Mouse (Mus musculus) E14TG2a.4 (cell line): ENCODE measurements around the gene Dusp18.

Experiments used
- H3K27me3 ChIP-seq: 2 replicates; pipeline ENCODE4 v1.6.1; 2014; ENCODE audit warnings: low read length, control low read depth; ENCODE audit not compliant: insufficient read depth
- H3K36me3 ChIP-seq: 2 replicates; pipeline ENCODE4 v1.6.1; 2014; ENCODE audit warnings: low read length, control low read depth; ENCODE audit not compliant: insufficient read depth
- H3K4me1 ChIP-seq: replicated peaks from 2 replicates; pipeline ENCODE4 v1.6.1; 2014; ENCODE audit warnings: low read depth, low read length, control low read depth
- H3K4me3 ChIP-seq: replicated peaks from 2 replicates; pipeline ENCODE4 v1.5.1; 2014; ENCODE audit warnings: mild to moderate bottlenecking, low read length
- H3K9me3 ChIP-seq: 2 replicates; pipeline ENCODE4 v1.6.1; 2014; ENCODE audit warnings: low read length, control low read depth
- CTCF ChIP-seq: conservative IDR thresholded peaks from 2 replicates; pipeline ENCODE4 v1.5.1; 2014; ENCODE audit warnings: low read length
- NANOG ChIP-seq: IDR thresholded peaks from 2 replicates; pipeline ENCODE4 v1.6.1; 2014; ENCODE audit warnings: borderline replicate concordance, low read length, mixed read lengths
- POU5F1 ChIP-seq: IDR thresholded peaks from 2 replicates; pipeline ENCODE4 v1.6.1; 2014; ENCODE audit warnings: low read length, borderline replicate concordance

Gene Dusp18

DNA sequence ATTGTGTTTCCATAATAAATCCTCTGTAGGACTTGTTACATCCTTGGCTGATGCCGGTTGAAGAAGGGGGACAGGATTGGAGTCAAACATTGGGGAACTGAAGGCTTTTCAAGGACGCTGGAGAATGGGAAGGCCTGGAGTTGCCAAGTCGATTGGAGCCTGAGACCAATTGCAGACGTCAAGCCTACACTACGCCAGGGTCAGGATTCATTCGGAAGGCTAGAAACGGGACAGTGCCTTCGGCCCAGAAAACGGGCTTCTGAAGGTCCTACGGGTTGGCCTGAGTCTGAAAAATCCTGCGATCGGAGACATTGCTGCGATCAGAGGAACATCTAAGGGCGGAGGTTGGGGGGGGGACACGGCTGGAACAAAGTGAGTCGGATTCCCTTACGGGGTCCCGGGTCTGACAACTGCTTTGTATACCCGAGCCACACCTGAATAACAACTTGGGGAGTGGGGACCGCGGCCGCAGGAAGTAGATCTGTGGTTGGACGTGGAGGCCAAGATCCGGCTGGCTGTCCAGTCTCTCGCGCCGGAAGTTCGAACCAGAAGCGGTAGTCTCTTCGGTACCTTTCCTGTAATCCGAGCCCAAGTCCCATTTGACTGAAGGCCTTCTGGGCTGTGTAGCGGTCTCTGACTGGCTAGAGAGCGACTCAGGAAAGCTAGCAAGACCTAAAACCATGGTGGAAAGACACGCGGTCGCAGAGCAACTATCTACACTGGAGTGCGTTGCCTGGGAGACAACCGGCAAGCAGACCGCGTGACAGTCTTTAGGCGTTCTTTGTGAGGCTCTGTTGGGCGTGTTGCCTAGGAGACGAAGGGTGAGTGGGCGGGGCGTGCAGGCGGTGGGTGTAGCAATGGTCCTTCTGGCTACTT, at the start of gene Dusp18, which contains the start of gene 4921536K21Rik:
Dusp18 (plus strand) TSS at position 835 of the 876 bp plus-strand sequence.
4921536K21Rik (minus strand) TSS at position 693 of the 876 bp plus-strand sequence.
- TF ChIP-seq CTCF = no peak
- Histone ChIP-seq H3K4me3 (peak within 1 kb of the TSS; percentile 80), H3K4me1 (peaks cover 25% of the 10 kb centered on the region), H3K27me3 (peaks cover 35% of the 10 kb centered on the region), H3K36me3 (peaks cover 7% of the 10 kb centered on the region; the same call in 1 of the 2 replicates), H3K9me3 (no peaks in the 10 kb centered on the region)

DNA sequence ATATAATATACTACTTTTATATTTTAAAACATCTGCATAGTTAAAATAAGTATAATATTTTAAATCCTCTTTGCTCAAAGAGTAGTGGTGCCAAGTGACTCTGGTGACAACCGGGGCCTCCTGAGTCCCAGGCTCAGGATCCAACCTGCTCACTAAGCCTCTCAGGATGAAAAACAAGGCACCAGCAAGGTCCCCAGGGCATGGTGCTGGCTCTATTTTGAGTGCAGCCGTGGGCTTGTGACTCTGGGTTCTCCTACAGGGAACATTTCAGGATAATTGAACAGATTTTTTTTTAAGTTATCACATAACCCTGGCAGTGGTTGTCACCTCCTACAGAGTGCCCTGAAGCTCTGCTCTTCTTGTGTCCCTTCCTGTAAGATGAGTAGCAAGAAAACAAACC, 48.7 kb upstream of the Dusp18 start:
- Histone ChIP-seq H3K27me3 (peaks cover 12% of the 10 kb centered on the region; the same call in 1 of the 2 replicates), H3K4me1 (peaks cover 38% of the 10 kb centered on the region), H3K4me3 (no peak overlapping the region), H3K36me3 (no peaks in the 10 kb centered on the region), H3K9me3 (no peaks in the 10 kb centered on the region)
- TF ChIP-seq CTCF = no peak
- TF ChIP-seq NANOG = no peak
- no peak for TF ChIP-seq POU5F1

DNA sequence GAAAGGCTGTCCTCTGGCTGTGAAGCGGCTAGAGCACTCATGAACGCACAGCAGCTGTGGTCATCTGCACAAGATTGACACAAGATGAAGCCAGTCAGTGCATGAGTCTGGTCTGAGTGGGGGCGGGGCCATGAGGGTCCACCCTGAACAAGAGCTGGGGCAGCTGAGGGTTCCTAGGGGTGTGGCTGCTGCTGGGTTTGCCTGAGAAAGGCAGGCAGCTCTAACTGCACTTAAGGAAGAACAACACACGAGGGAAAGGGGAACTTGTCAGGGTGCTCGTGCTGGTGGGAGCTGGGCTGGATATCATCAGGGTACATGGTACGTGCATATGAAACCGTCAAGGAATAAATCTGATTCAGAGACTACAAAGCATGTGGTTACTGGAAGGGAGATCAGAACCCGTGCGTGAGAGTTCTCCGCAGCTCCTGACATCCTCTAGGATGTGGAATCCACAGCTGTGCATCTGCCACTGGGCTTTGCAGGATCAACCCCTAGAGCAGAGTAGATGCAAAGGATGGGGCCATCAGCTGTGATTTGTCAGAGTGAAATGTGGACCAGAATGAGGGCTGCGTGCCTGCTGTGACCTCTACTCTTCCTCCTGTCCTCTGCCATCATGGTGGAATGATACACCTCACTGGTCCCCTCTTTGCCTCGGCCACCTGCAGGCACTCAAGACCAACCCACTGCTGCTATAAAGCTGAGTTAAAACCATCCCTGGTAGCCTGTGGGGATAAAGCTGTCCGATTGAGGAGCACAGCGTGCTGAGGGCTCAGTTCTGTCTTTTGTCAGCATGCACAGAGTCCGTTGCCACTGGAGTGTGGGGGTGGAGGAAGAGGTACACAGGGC, 45.3 kb upstream of the Dusp18 start:
- H3K9me3 ChIP-seq = peaks cover 3% of the 10 kb centered on the region; the same call in 1 of the 2 replicates
- peaks cover 8% of the 10 kb centered on the region; the same call in 1 of the 2 replicates for H3K27me3 ChIP-seq
- no peak overlapping the region for H3K4me3 ChIP-seq
- TF ChIP-seq CTCF = no peak
- no peak for TF ChIP-seq NANOG
- TF ChIP-seq POU5F1 = no peak
- no peaks in the 10 kb centered on the region for H3K36me3 ChIP-seq
- H3K4me1 ChIP-seq = peaks cover 53% of the 10 kb centered on the region

DNA sequence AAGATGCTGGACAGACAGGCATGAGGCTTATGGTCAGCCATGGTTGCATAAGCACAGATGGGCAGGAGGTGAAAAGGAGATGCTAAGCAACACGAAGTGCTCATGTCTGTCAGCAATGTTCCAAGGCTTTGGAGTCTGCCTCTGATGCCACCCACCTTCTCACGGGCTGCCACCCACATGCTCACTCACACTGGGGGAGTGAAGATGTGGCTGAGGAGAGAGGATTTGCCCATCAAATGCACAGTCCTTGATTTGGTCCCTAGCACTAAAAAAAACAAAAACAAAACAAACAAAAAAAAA, 44.8 kb upstream of the Dusp18 start:
- peaks cover 9% of the 10 kb centered on the region; the same call in 1 of the 2 replicates for H3K9me3 ChIP-seq

DNA sequence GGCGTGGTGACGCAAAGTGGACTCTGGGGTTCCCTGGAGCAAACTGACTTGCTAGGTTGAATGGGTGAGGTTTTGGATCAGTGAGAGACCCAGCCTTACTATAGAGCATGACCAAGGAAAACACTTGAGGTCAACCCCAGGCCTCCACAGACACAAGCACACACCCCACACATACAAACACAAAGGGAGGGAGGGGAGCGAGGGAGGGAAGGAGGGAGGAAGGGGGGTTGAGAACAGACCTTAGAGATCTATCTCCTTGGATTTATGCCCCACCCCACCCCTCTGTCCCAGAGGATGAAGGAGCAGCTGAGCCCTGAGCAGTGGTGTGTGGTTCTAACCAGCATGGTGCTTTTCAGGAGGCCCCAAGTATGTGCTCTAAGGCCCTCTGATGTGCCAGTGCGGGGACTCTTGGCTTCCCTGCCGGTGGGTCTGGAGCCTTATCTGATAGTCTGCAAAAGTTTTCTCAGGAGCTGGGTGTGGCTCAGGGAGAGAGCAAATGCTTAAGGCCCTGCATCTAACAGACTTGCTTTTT, 44.2 kb upstream of the Dusp18 start:
- Histone ChIP-seq H3K9me3 (peaks cover 9% of the 10 kb centered on the region; the same call in 1 of the 2 replicates), H3K4me1 (peaks cover 53% of the 10 kb centered on the region), H3K4me3 (no peak overlapping the region), H3K36me3 (no peaks in the 10 kb centered on the region), H3K27me3 (peaks cover 11% of the 10 kb centered on the region; the same call in 1 of the 2 replicates)
- TF ChIP-seq NANOG = no peak
- TF ChIP-seq POU5F1 = no peak
- no peak for TF ChIP-seq CTCF

More for the DNA sequence above, 44.8 kb upstream of the Dusp18 start:
- peaks cover 8% of the 10 kb centered on the region; the same call in 1 of the 2 replicates for H3K27me3 ChIP-seq
- H3K36me3 ChIP-seq = no peaks in the 10 kb centered on the region
- H3K4me1 ChIP-seq = peaks cover 53% of the 10 kb centered on the region
- TF ChIP-seq CTCF (no peak), NANOG (no peak), POU5F1 (no peak)
- H3K4me3 ChIP-seq = no peak overlapping the region

DNA sequence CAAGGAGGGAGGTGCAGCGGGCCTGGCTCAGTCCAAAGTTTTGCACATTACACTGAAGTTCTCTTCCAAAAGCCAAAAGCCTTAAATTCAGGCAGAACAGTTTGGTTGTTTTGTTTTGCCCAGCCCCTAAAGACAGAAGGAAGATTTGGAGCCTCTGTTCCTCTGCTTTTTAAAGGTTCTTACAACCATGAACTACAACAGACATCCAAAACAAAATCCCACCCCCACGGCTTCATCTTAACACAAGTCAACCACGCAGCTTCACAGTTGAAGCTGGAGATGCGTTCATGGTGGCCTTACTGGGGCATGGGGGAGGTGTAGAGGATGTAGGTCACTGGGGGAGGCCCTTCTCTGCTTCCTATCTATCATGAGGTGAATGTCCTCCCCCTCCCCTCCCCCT, 43.2 kb upstream of the Dusp18 start:
- Histone ChIP-seq H3K27me3 (peaks cover 12% of the 10 kb centered on the region; the same call in 1 of the 2 replicates), H3K9me3 (peaks cover 9% of the 10 kb centered on the region; the same call in 1 of the 2 replicates), H3K4me3 (no peak overlapping the region), H3K4me1 (peaks cover 53% of the 10 kb centered on the region), H3K36me3 (no peaks in the 10 kb centered on the region)
- no peak for TF ChIP-seq POU5F1
- TF ChIP-seq CTCF = no peak

DNA sequence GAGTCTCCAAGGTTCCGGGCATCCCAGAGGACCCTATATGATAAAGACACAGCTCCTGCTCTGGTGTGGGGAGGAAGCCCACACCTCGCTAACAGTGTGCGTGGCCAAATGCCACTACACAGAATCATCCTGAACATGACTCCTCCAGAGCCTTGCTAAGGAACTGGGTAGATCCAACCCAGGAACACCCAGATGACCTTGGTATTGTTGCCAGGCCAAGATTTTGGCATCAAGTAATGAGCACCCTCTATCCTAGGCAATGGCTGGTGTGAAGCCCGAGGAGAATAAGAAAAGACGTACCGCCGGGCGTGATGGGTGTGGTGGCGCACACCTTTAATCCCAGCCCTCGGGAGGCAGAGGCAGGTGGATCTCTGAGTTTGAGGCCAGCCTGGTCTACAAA, 42.0 kb upstream of the Dusp18 start:
- no peak for TF ChIP-seq POU5F1
- no peak for TF ChIP-seq CTCF
- TF ChIP-seq NANOG = no peak

More for the DNA sequence above, 42.0 kb upstream of the Dusp18 start:
- H3K36me3 ChIP-seq = no peaks in the 10 kb centered on the region
- H3K27me3 ChIP-seq = peaks cover 13% of the 10 kb centered on the region; the same call in 1 of the 2 replicates
- peaks cover 47% of the 10 kb centered on the region for H3K4me1 ChIP-seq
- H3K4me3 ChIP-seq = no peak overlapping the region
- peaks cover 9% of the 10 kb centered on the region; the same call in 1 of the 2 replicates for H3K9me3 ChIP-seq
